Mouse (Mus musculus): ENCODE results near the gene Otud5.
A peak's percentile ranks its signal among the peaks of the same experiment; 100 is the strongest.

- TF ChIP-seq CTCF (IDR thresholded peaks at IDR 0.05; ENCODE audit: low read depth) (peak; percentile 19; the same call in 1 of the 2 replicates), EP300 (IDR thresholded peaks at IDR 0.05; ENCODE audit: low read depth) (no peak)
Measured at GRCm38 (mm10) chrX:7883841-7884567, 42.8 kb downstream of the Otud5 start, which contains the start of gene Slc35a2.
